Mouse (Mus musculus) stomach, embryonic 16.5 days (tissue): ENCODE measurements at regions not wholly inside any gene's neighbourhood (a gene's known extent, or its start where the extent isn't known, plus 50 kb on each side); places are given as distances from the start of the nearest gene placed in this dataset.

ENCODE experiments used
- ATAC-seq: fragments of 200-750 bp; cut with Nextera tagmentation; 2 replicates; pipeline ENCODE4 v1.8.0; 2017; ENCODE audit warnings: moderate number of reproducible peaks, moderate TSS enrichment; ENCODE audit not compliant: insufficient read depth, low FRiP score
- H3K27ac ChIP-seq: fragments of 300-500 bp; sonication (generic); 2 replicates; pipeline ENCODE4 v1.5.1; 2014; ENCODE audit warnings: low read length
- H3K27me3 ChIP-seq: fragments of 300-500 bp; sonication (generic); 2 replicates; pipeline ENCODE4 v1.6.1; 2014; ENCODE audit warnings: low read length, control low read depth, mixed read lengths; ENCODE audit not compliant: control insufficient read depth, insufficient read depth
- H3K36me3 ChIP-seq: fragments of 300-500 bp; sonication (generic); 2 replicates; pipeline ENCODE4 v1.6.1; 2014; ENCODE audit warnings: low read length; ENCODE audit not compliant: control insufficient read depth, insufficient read depth
- H3K4me1 ChIP-seq: fragments of 300-500 bp; sonication (generic); 2 replicates; pipeline ENCODE4 v1.6.1; 2014; ENCODE audit warnings: low read length, control low read depth, mixed read lengths; ENCODE audit not compliant: control insufficient read depth, insufficient read depth
- H3K4me2 ChIP-seq: fragments of 300-500 bp; sonication (generic); 2 replicates; pipeline ENCODE4 v1.6.1; 2014; ENCODE audit warnings: low read depth, low read length, mixed read lengths
- H3K4me3 ChIP-seq: fragments of 300-500 bp; sonication (generic); replicated peaks from 2 replicates; pipeline ENCODE4 v1.5.1; 2014; ENCODE audit warnings: mild to moderate bottlenecking, low read length
- H3K9ac ChIP-seq: fragments of 300-500 bp; sonication (generic); 2 replicates; pipeline ENCODE4 v1.6.1; 2014; ENCODE audit warnings: low read length
- H3K9me3 ChIP-seq: fragments of 300-500 bp; sonication (generic); replicated peaks from 2 replicates; pipeline ENCODE4 v1.6.1; 2016; ENCODE audit warnings: low read length, control low read depth; ENCODE audit not compliant: control insufficient read depth
- WGBS: fragments of 180-500 bp; shearing (Covaris S2); extraction: QIAGEN DNeasy Blood & Tissue Kit; methylation state at CpG from one replicate; pipeline ENCODE4 v1.1.7; 2014; 5-methylcytosine and 5-hydroxymethylcytosine counted together

- Histone ChIP-seq H3K27me3 (no peaks in the 10 kb centered on the region), H3K4me2 (no peak overlapping the region), H3K9me3 (no peaks in the 10 kb centered on the region), H3K4me1 (no peaks in the 10 kb centered on the region), H3K4me3 (no peak overlapping the region), H3K9ac (no peak overlapping the region), H3K36me3 (no peaks in the 10 kb centered on the region), H3K27ac (no peak overlapping the region)
- WGBS: 65% methylated on average over 3 of the region's 3 CpGs
- ATAC-seq: no peak
Observed at GRCm38 (mm10) chr7:68480336-68480735, 206.7 kb downstream of the Fam169b start.

- no peaks in the 10 kb centered on the region for H3K9me3 ChIP-seq
- no peak for ATAC-seq
Observed at GRCm38 (mm10) chr7:68478044-68478443, 204.4 kb downstream of the Fam169b start.

GRCm38 (mm10) chr7:68472800-68473199 lies 199.2 kb downstream of the Fam169b start:
- no peaks in the 10 kb centered on the region for H3K36me3 ChIP-seq
- no peaks in the 10 kb centered on the region for H3K4me1 ChIP-seq
- WGBS: 25% methylated on average over 5 of the region's 5 CpGs
- no peak for ATAC-seq
- H3K4me2 ChIP-seq: no peak overlapping the region
- H3K4me3 ChIP-seq: no peak overlapping the region
- H3K27me3 ChIP-seq: no peaks in the 10 kb centered on the region
- H3K27ac ChIP-seq: no peak overlapping the region
- H3K9ac ChIP-seq: no peak overlapping the region
- H3K9me3 ChIP-seq: no peaks in the 10 kb centered on the region

More at GRCm38 (mm10) chr7:68478044-68478443, 204.4 kb downstream of the Fam169b start:
- Histone ChIP-seq H3K4me2 (no peak overlapping the region), H3K27ac (no peak overlapping the region), H3K36me3 (no peaks in the 10 kb centered on the region), H3K4me3 (no peak overlapping the region), H3K4me1 (no peaks in the 10 kb centered on the region), H3K27me3 (no peaks in the 10 kb centered on the region), H3K9ac (no peak overlapping the region)
- 71% methylated on average over 3 of the region's 3 CpGs for WGBS

GRCm38 (mm10) chr7:68470983-68471382 lies 197.3 kb downstream of the Fam169b start:
- Histone ChIP-seq H3K4me2 (no peak overlapping the region), H3K9me3 (no peaks in the 10 kb centered on the region), H3K9ac (no peak overlapping the region), H3K4me3 (no peak overlapping the region), H3K4me1 (no peaks in the 10 kb centered on the region), H3K36me3 (no peaks in the 10 kb centered on the region), H3K27ac (no peak overlapping the region), H3K27me3 (no peaks in the 10 kb centered on the region)
- WGBS: 36% methylated on average over 11 of the region's 11 CpGs
- no peak for ATAC-seq

DNA sequence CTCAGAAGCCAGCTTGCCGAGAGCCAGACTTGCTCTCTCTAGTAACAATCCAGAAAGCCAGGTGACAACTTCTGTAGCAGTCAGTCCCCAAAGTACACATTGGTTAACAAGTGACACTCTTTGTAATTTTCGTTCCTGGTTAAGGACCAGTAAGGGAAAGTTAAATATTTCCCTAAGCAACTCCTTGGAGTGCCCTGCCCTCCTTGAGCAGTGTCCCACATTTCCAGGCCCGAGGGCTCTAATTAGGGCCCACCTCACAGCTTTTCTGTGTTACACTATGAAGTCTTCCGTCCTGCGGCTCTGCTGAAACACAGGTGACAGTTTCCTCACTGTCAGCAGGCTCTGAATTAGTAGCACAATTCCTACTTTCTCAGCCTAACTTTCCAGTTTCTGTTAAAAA lies 194.9 kb downstream of the Fam169b start:
- Histone ChIP-seq H3K4me3 (no peak overlapping the region), H3K27ac (no peak overlapping the region), H3K4me1 (no peaks in the 10 kb centered on the region), H3K9ac (no peak overlapping the region), H3K4me2 (no peak overlapping the region), H3K27me3 (no peaks in the 10 kb centered on the region), H3K9me3 (no peaks in the 10 kb centered on the region), H3K36me3 (no peaks in the 10 kb centered on the region)
- 67% methylated on average over 5 of the region's 5 CpGs for WGBS
- no peak for ATAC-seq

- no peak overlapping the region for H3K4me2 ChIP-seq
- no peaks in the 10 kb centered on the region for H3K27me3 ChIP-seq
- no peaks in the 10 kb centered on the region for H3K36me3 ChIP-seq
- WGBS: 89% methylated on average over 1 of the region's 1 CpGs
- no peak overlapping the region for H3K27ac ChIP-seq
- H3K4me3 ChIP-seq: no peak overlapping the region
- H3K9me3 ChIP-seq: no peaks in the 10 kb centered on the region
- ATAC-seq: no peak
- no peak overlapping the region for H3K9ac ChIP-seq
- no peaks in the 10 kb centered on the region for H3K4me1 ChIP-seq
Observed at GRCm38 (mm10) chr7:68457842-68458241, 184.2 kb downstream of the Fam169b start.

- WGBS: 37% methylated on average over 5 of the region's 5 CpGs
- H3K4me3 ChIP-seq: no peak overlapping the region
- H3K4me2 ChIP-seq: no peak overlapping the region
- H3K9ac ChIP-seq: no peak overlapping the region
- no peak overlapping the region for H3K27ac ChIP-seq
- ATAC-seq: no peak
- H3K4me1 ChIP-seq: no peaks in the 10 kb centered on the region
- no peaks in the 10 kb centered on the region for H3K36me3 ChIP-seq
- no peaks in the 10 kb centered on the region for H3K9me3 ChIP-seq
- no peaks in the 10 kb centered on the region for H3K27me3 ChIP-seq
Observed at GRCm38 (mm10) chr7:68455451-68455850, 181.8 kb downstream of the Fam169b start.

DNA sequence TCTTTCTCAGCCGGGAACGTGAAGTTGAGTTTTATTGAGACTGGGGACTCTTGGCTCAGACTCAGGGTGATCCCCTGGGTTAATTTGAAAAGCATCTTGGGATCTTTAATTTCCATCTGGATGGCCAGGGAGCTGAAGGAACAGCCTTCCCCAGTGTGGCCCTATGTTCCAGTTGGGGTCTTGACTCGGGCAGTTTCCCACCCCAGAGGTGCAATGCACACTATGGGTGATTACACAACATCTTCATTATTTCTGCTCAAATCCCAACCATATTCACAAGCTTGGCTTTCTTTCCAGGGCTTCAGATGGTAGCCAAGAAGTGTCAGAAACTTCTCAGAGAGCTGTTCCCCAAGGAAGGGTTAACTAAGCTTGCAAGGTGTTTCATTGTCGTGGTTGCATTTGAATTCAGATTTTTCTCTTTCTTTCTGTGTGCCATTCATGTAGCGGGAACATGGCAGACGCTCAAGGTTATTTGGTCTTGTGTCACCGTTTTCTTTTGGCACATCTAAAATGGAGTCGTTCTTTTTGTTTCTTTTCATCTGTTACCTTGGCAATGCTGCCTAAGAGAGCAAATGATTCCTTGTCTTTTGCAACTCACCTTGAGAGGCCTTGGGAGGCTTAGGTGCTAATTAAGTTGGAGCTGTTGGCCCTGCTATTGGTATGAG lies 179.5 kb downstream of the Fam169b start:
- Histone ChIP-seq H3K27me3 (no peaks in the 10 kb centered on the region), H3K36me3 (no peaks in the 10 kb centered on the region), H3K9me3 (no peaks in the 10 kb centered on the region), H3K4me3 (no peak overlapping the region), H3K4me1 (no peaks in the 10 kb centered on the region), H3K4me2 (no peak overlapping the region), H3K27ac (no peak overlapping the region), H3K9ac (no peak overlapping the region)
- WGBS: 86% methylated on average over 8 of the region's 8 CpGs
- ATAC-seq: no peak

GRCm38 (mm10) chr7:68444426-68445095 lies 170.9 kb downstream of the Fam169b start:
- H3K27me3 ChIP-seq: no peaks in the 10 kb centered on the region

More at GRCm38 (mm10) chr7:68444426-68445095, 170.9 kb downstream of the Fam169b start:
- ATAC-seq: no peak
- Histone ChIP-seq H3K27ac (no peak overlapping the region), H3K4me2 (no peak overlapping the region), H3K9ac (no peak overlapping the region), H3K4me1 (no peaks in the 10 kb centered on the region), H3K36me3 (no peaks in the 10 kb centered on the region), H3K4me3 (no peak overlapping the region), H3K9me3 (no peaks in the 10 kb centered on the region)
- 72% methylated on average over 11 of the region's 11 CpGs for WGBS
